Mouse (Mus musculus): ENCODE results near the gene Car11. TPM values are rescaled to one million over a fixed set of nuclear protein-coding genes. Genes with fewer than 3 reads are reported as not detected.
"Not testable (repeated sequence)": the region's sequence is repeated elsewhere in the genome, so short reads cannot be mapped to it uniquely, and the experiment has no call there.

The Car11 gene
- 7.5 and 8.9 TPM in 2 replicates for polyA plus RNA-seq (2015; fragmentation: Nextera tagmentation; extraction: Ambion mirVana)

GRCm38 (mm10) chr7:45699523-45700141 lies at the start of gene Car11:
Car11 (plus strand) TSS chr7:45699843.
- H3K9me3 ChIP-seq (replicated peaks; ENCODE audit: low read length) = no peaks in the 10 kb centered on the region
- ATAC-seq (replicated peaks; ENCODE audit: low FRiP score, low read depth) (no peak), DNase-seq (ENCODE audit: low spot score) (no peak)
- H3K4me2 ChIP-seq (ENCODE audit: low read length) = peak within 1 kb of the TSS; percentile 58
- peak within 1 kb of the TSS; percentile 23 for H3K9ac ChIP-seq (ENCODE audit: low read depth, low read length)
- 2% methylated on average over 34 of the region's 36 CpGs for WGBS
- no peak for TF ChIP-seq CTCF (IDR thresholded peaks at IDR 0.05; ENCODE audit: low read depth)
- H3K4me1 ChIP-seq (replicated peaks; ENCODE audit: insufficient read depth, low read length) = peaks cover 7% of the 10 kb centered on the region
- peaks cover 16% of the 10 kb centered on the region for H3K27me3 ChIP-seq (ENCODE audit: insufficient read depth, low read length)
- H3K27ac ChIP-seq = no peak within 1 kb of the TSS
- H3K36me3 ChIP-seq (ENCODE audit: insufficient read depth, low read length) = no peaks in the 10 kb centered on the region
- peak within 1 kb of the TSS; percentile 25 for H3K4me3 ChIP-seq (replicated peaks; ENCODE audit: low read depth, low read length)

GRCm38 (mm10) chr7:45650484-45650883 lies 49.2 kb upstream of the Car11 start:
- 93% methylated on average over 19 of the region's 20 CpGs for WGBS
- H3K4me1 ChIP-seq (replicated peaks; ENCODE audit: insufficient read depth, low read length); DNase-seq (ENCODE audit: low spot score); H3K9me3 ChIP-seq (replicated peaks; ENCODE audit: low read length); H3K36me3 ChIP-seq (ENCODE audit: insufficient read depth, low read length); H3K4me3 ChIP-seq (replicated peaks; ENCODE audit: low read depth, low read length); ATAC-seq (replicated peaks; ENCODE audit: low FRiP score, low read depth); H3K9ac ChIP-seq (ENCODE audit: low read depth, low read length); H3K27me3 ChIP-seq (ENCODE audit: insufficient read depth, low read length); H3K4me2 ChIP-seq (ENCODE audit: low read length); H3K27ac ChIP-seq: not testable (repeated sequence)

- TF ChIP-seq CTCF (IDR thresholded peaks at IDR 0.05; ENCODE audit: low read depth) = no peak
- H3K27me3 ChIP-seq (ENCODE audit: insufficient read depth, low read length) = no peaks in the 10 kb centered on the region
- no peak overlapping the region for H3K4me3 ChIP-seq (replicated peaks; ENCODE audit: low read depth, low read length)
- WGBS = 42% methylated on average over 17 of the region's 17 CpGs
- no peaks in the 10 kb centered on the region for H3K36me3 ChIP-seq (ENCODE audit: insufficient read depth, low read length)
- H3K9ac ChIP-seq (ENCODE audit: low read depth, low read length) = no peak overlapping the region
- peak overlapping the region; percentile 18; the same call in 1 of the 2 replicates for H3K4me2 ChIP-seq (ENCODE audit: low read length)
- no peaks in the 10 kb centered on the region for H3K9me3 ChIP-seq (replicated peaks; ENCODE audit: low read length)
- H3K27ac ChIP-seq = no peak overlapping the region
- no peaks in the 10 kb centered on the region for H3K4me1 ChIP-seq (replicated peaks; ENCODE audit: insufficient read depth, low read length)
- DNase-seq (ENCODE audit: low spot score) (no peak), ATAC-seq (replicated peaks; ENCODE audit: low FRiP score, low read depth) (no peak)
These were observed 45.1 kb upstream of the Car11 start for GRCm38 (mm10) chr7:45654424-45655047.

GRCm38 (mm10) chr7:45660746-45661478 lies 38.7 kb upstream of the Car11 start:
- ATAC-seq (replicated peaks; ENCODE audit: low FRiP score, low read depth) = no peak
- Histone ChIP-seq H3K9me3 (replicated peaks; ENCODE audit: low read length) (no peaks in the 10 kb centered on the region), H3K9ac (ENCODE audit: low read depth, low read length) (no peak overlapping the region), H3K4me3 (replicated peaks; ENCODE audit: low read depth, low read length) (no peak overlapping the region), H3K27me3 (ENCODE audit: insufficient read depth, low read length) (no peaks in the 10 kb centered on the region), H3K4me1 (replicated peaks; ENCODE audit: insufficient read depth, low read length) (peaks cover 3% of the 10 kb centered on the region), H3K27ac (no peak overlapping the region), H3K36me3 (ENCODE audit: insufficient read depth, low read length) (no peaks in the 10 kb centered on the region), H3K4me2 (ENCODE audit: low read length) (no peak overlapping the region)
- DNase-seq (ENCODE audit: low spot score) = no peak
- TF ChIP-seq CTCF (IDR thresholded peaks at IDR 0.05; ENCODE audit: low read depth) = no peak
- 69% methylated on average over 11 of the region's 11 CpGs for WGBS

- H3K4me2 ChIP-seq (ENCODE audit: low read length); DNase-seq (ENCODE audit: low spot score); H3K4me3 ChIP-seq (replicated peaks; ENCODE audit: low read depth, low read length); H3K9ac ChIP-seq (ENCODE audit: low read depth, low read length); H3K9me3 ChIP-seq (replicated peaks; ENCODE audit: low read length); ATAC-seq (replicated peaks; ENCODE audit: low FRiP score, low read depth); H3K4me1 ChIP-seq (replicated peaks; ENCODE audit: insufficient read depth, low read length); H3K27me3 ChIP-seq (ENCODE audit: insufficient read depth, low read length); H3K27ac ChIP-seq; H3K36me3 ChIP-seq (ENCODE audit: insufficient read depth, low read length): not testable (repeated sequence)
- 94% methylated on average over 6 of the region's 6 CpGs for WGBS
These were observed 37.9 kb upstream of the Car11 start for GRCm38 (mm10) chr7:45661702-45662101.

GRCm38 (mm10) chr7:45665303-45666138 lies 34.1 kb upstream of the Car11 start:
- Histone ChIP-seq H3K9ac (ENCODE audit: low read depth, low read length) (no peak overlapping the region), H3K36me3 (ENCODE audit: insufficient read depth, low read length) (no peaks in the 10 kb centered on the region), H3K27ac (no peak overlapping the region), H3K4me1 (replicated peaks; ENCODE audit: insufficient read depth, low read length) (peaks cover 7% of the 10 kb centered on the region), H3K27me3 (ENCODE audit: insufficient read depth, low read length) (no peaks in the 10 kb centered on the region), H3K4me2 (ENCODE audit: low read length) (no peak overlapping the region), H3K4me3 (replicated peaks; ENCODE audit: low read depth, low read length) (no peak overlapping the region), H3K9me3 (replicated peaks; ENCODE audit: low read length) (no peaks in the 10 kb centered on the region)
- DNase-seq (ENCODE audit: low spot score) = no peak
- TF ChIP-seq CTCF (IDR thresholded peaks at IDR 0.05; ENCODE audit: low read depth) = no peak
- WGBS = 50% methylated on average over 13 of the region's 13 CpGs
- no peak; the same call in 1 of the 2 replicates for ATAC-seq (replicated peaks; ENCODE audit: low FRiP score, low read depth)

Measured in kidney, postnatal 0 days (tissue).